Mouse (Mus musculus) bone marrow, adult 2 months (tissue): ENCODE data around the gene Gls.

Experiments
- CTCF ChIP-seq: fragments of 200-500 bp; IDR thresholded peaks from 2 replicates; pipeline ENCODE4 v1.5.1; 2011; ENCODE audit warnings: low read length, control low read depth; ENCODE audit not compliant: control insufficient read depth, insufficient read depth
- POLR2A ChIP-seq: fragments of 200-500 bp; IDR thresholded peaks from 2 replicates; pipeline ENCODE4 v1.6.1; 2011; ENCODE audit warnings: low read depth, mild to moderate bottlenecking, control low read depth, low read length, borderline replicate concordance; ENCODE audit not compliant: control insufficient read depth

DNA sequence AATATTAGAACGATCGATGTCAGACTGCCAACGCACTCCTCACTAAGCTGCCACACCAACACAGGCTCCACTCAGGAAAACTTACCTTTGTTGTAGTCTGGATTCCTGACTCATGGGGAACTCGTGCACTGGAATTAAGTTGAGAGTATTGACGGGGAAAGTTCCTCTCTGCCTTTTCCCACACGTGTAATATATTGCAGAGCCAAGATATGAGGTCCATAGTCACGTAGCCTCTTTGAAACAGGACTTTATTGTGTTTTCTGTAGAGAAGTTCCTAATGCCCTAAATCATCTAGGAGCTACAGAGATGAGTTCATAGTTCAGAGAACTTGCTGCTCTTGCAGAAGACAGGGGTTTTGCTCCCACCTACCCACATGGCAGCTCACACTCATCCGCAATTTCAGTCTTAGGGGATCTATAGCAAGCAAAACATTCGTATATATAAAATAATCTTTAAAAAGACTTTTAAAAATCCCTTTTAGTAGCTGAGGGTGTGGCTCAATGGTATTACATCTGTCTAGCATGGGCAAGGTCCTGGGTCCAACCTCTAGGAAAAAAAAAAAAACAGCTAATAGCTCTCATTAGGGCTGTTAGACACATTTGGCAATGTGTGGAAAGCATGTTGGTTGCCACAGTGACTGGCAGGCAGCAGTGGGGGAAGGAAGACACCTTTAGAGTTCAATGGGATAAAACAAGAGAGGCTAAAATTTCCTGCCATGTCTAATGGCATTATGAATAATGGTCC is 25.1 kb upstream of the Gls start:
- TF ChIP-seq CTCF (no peak), POLR2A (no peak)
